Mouse (Mus musculus) lung, postnatal 0 days (tissue): ENCODE measurements around the gene Tsen2. TPM values are rescaled to one million over a fixed set of nuclear protein-coding genes. Genes with fewer than 3 reads are reported as not detected.
A peak's percentile ranks its signal among the peaks of the same experiment; 100 is the strongest.

ENCODE experiments used
- ATAC-seq: fragments of 200-750 bp; cut with Nextera tagmentation; 2 replicates; pipeline ENCODE4 v1.8.0; 2017; ENCODE audit warnings: moderate library complexity
- DNase-seq: peaks from one replicate; pipeline ENCODE4 v3.0.0-alpha.2; 2016; ENCODE audit warnings: low spot score
- H3K27ac ChIP-seq: fragments of 300-500 bp; sonication (generic); 2 replicates; pipeline ENCODE4 v1.5.1; 2014; ENCODE audit warnings: antibody characterized with exemption, mild to moderate bottlenecking, low read length, mixed read lengths
- H3K27me3 ChIP-seq: fragments of 300-500 bp; sonication (generic); replicated peaks from 2 replicates; pipeline ENCODE4 v1.6.1; 2014; ENCODE audit warnings: low read length, mixed read lengths; ENCODE audit not compliant: insufficient read depth
- H3K36me3 ChIP-seq: fragments of 300-500 bp; sonication (generic); 2 replicates; pipeline ENCODE4 v1.6.1; 2014; ENCODE audit warnings: low read length, mixed read lengths; ENCODE audit not compliant: insufficient read depth
- H3K4me1 ChIP-seq: fragments of 300-500 bp; sonication (generic); 2 replicates; pipeline ENCODE4 v1.6.1; 2014; ENCODE audit warnings: antibody characterized with exemption, low read depth, low read length, mixed read lengths; ENCODE audit not compliant: insufficient read depth
- H3K4me2 ChIP-seq: fragments of 300-500 bp; sonication (generic); replicated peaks from 2 replicates; pipeline ENCODE4 v1.6.1; 2014; ENCODE audit warnings: low read depth, mild to moderate bottlenecking, low read length, moderate library complexity, mixed read lengths
- H3K4me3 ChIP-seq: fragments of 300-500 bp; sonication (generic); 2 replicates; pipeline ENCODE4 v1.5.1; 2014; ENCODE audit warnings: low read depth, low read length
- H3K9ac ChIP-seq: fragments of 300-500 bp; sonication (generic); replicated peaks from 2 replicates; pipeline ENCODE4 v1.6.1; 2014; ENCODE audit warnings: low read depth, mild to moderate bottlenecking
- H3K9me3 ChIP-seq: fragments of 300-500 bp; sonication (generic); 2 replicates; pipeline ENCODE4 v1.6.1; 2016; ENCODE audit warnings: low read length, mixed read lengths
- CTCF ChIP-seq: IDR thresholded peaks from 2 replicates; pipeline ENCODE4 v1.5.1; 2016; ENCODE audit warnings: antibody characterized with exemption, mild to moderate bottlenecking
- EP300 ChIP-seq: IDR thresholded peaks from 2 replicates; pipeline ENCODE4 v1.6.1; 2016; ENCODE audit warnings: antibody characterized with exemption, mild to moderate bottlenecking, control low read depth
- WGBS: fragments of 180-500 bp; shearing (Covaris S2); extraction: QIAGEN DNeasy Blood & Tissue Kit; methylation state at CpG from one replicate; pipeline ENCODE4 v1.1.7; 2014; 5-methylcytosine and 5-hydroxymethylcytosine counted together
- polyA plus RNA-seq: library from polyadenylated mRNA; unstranded; fragments of >200 nt; fragmentation: Nextera tagmentation; extraction: Ambion mirVana; gene quantifications from 2 replicates; pipeline ENCODE4 v1.2.1, GENCODE M21; 2015

Gene Tsen2
- polyA plus RNA-seq, 1 experiment from 2014 or later: 8.7 TPM

- no peak for ATAC-seq
- no peak overlapping the region for H3K9ac ChIP-seq
- H3K4me3 ChIP-seq: no peak overlapping the region
- DNase-seq: no peak
- TF ChIP-seq CTCF (no peak), EP300 (no peak)
- H3K27ac ChIP-seq: no peak overlapping the region
- no peak overlapping the region for H3K4me2 ChIP-seq
- no peaks in the 10 kb centered on the region for H3K27me3 ChIP-seq
- no peaks in the 10 kb centered on the region for H3K9me3 ChIP-seq
- WGBS: 78% methylated on average over 5 of the region's 5 CpGs
- H3K36me3 ChIP-seq: 0 out of 2 replicates have a peak, but pooled peaks cover 3% of the 10 kb centered on the region
- no peaks in the 10 kb centered on the region for H3K4me1 ChIP-seq
These were observed 32.9 kb downstream of the Tsen2 start for GRCm38 (mm10) chr6:115577407-115577806.

GRCm38 (mm10) chr6:115577941-115578340 lies 33.5 kb downstream of the Tsen2 start:
- no peak overlapping the region for H3K4me2 ChIP-seq
- no peak for ATAC-seq
- TF ChIP-seq CTCF (no peak), EP300 (no peak)
- 91% methylated on average over 9 of the region's 9 CpGs for WGBS
- H3K27me3 ChIP-seq: no peaks in the 10 kb centered on the region
- no peak overlapping the region for H3K4me3 ChIP-seq
- no peak for DNase-seq
- 0 out of 2 replicates have a peak, but pooled peaks cover 3% of the 10 kb centered on the region for H3K36me3 ChIP-seq
- H3K27ac ChIP-seq: no peak overlapping the region
- no peak overlapping the region for H3K9ac ChIP-seq
- no peaks in the 10 kb centered on the region for H3K9me3 ChIP-seq
- no peaks in the 10 kb centered on the region for H3K4me1 ChIP-seq

GRCm38 (mm10) chr6:115580810-115581209 lies 36.3 kb downstream of the Tsen2 start:
- ATAC-seq: no peak
- 85% methylated on average over 3 of the region's 3 CpGs for WGBS
- no peak for TF ChIP-seq EP300
- TF ChIP-seq CTCF: no peak

GRCm38 (mm10) chr6:115582328-115583115 lies 38.1 kb downstream of the Tsen2 start:
- H3K27me3 ChIP-seq: no peaks in the 10 kb centered on the region
- H3K27ac ChIP-seq: no peak overlapping the region
- H3K9me3 ChIP-seq: no peaks in the 10 kb centered on the region
- H3K9ac ChIP-seq: no peak overlapping the region
- WGBS: 76% methylated on average over 10 of the region's 10 CpGs
- no peaks in the 10 kb centered on the region for H3K4me1 ChIP-seq
- ATAC-seq: no peak
- H3K4me3 ChIP-seq: no peak overlapping the region
- no peak for DNase-seq
- H3K36me3 ChIP-seq: 0 out of 2 replicates have a peak, but pooled peaks cover under 1% of the 10 kb centered on the region
- no peak overlapping the region for H3K4me2 ChIP-seq
- TF ChIP-seq EP300: no peak
- no peak for TF ChIP-seq CTCF

More at GRCm38 (mm10) chr6:115580810-115581209, 36.3 kb downstream of the Tsen2 start:
- Histone ChIP-seq H3K27me3 (no peaks in the 10 kb centered on the region), H3K4me3 (no peak overlapping the region), H3K4me1 (no peaks in the 10 kb centered on the region), H3K4me2 (no peak overlapping the region), H3K36me3 (0 out of 2 replicates have a peak, but pooled peaks cover 3% of the 10 kb centered on the region), H3K27ac (no peak overlapping the region), H3K9me3 (no peaks in the 10 kb centered on the region), H3K9ac (no peak overlapping the region)
- no peak for DNase-seq

GRCm38 (mm10) chr6:115583430-115584125 lies 39.1 kb downstream of the Tsen2 start:
- no peaks in the 10 kb centered on the region for H3K4me1 ChIP-seq
- no peak overlapping the region for H3K27ac ChIP-seq
- H3K36me3 ChIP-seq: no peaks in the 10 kb centered on the region
- TF ChIP-seq EP300 (no peak), CTCF (no peak)
- no peaks in the 10 kb centered on the region for H3K9me3 ChIP-seq
- H3K4me3 ChIP-seq: no peak overlapping the region
- ATAC-seq (no peak), DNase-seq (no peak)
- WGBS: 62% methylated on average over 6 of the region's 6 CpGs
- H3K27me3 ChIP-seq: no peaks in the 10 kb centered on the region
- no peak overlapping the region for H3K9ac ChIP-seq
- no peak overlapping the region for H3K4me2 ChIP-seq

GRCm38 (mm10) chr6:115584176-115584575 lies 39.7 kb downstream of the Tsen2 start:
- no peaks in the 10 kb centered on the region for H3K9me3 ChIP-seq
- H3K27ac ChIP-seq: no peak overlapping the region
- no peak overlapping the region for H3K4me2 ChIP-seq
- no peak overlapping the region for H3K4me3 ChIP-seq
- TF ChIP-seq CTCF (peak; percentile 19), EP300 (no peak)
- no peak for ATAC-seq
- no peaks in the 10 kb centered on the region for H3K27me3 ChIP-seq
- H3K4me1 ChIP-seq: no peaks in the 10 kb centered on the region
- H3K36me3 ChIP-seq: no peaks in the 10 kb centered on the region
- 49% methylated on average over 3 of the region's 3 CpGs for WGBS
- H3K9ac ChIP-seq: no peak overlapping the region
- no peak for DNase-seq
